In genomic region chr8:57320851-57321743, GRCm38 (mm10) we compare ENCODE assay signal across 9 mouse cellular contexts. TPM values are rescaled to one million over a fixed set of nuclear protein-coding genes. Genes with fewer than 3 reads are reported as not detected.
DNase-seq lines count a peak whose midpoint lies in the region; ATAC-seq and TF ChIP-seq lines count a peak whose summit lies in the region.
"Had no signal": no experiment of that assay in that cellular context is flagged by ENCODE, and none has a peak within 500 bp of the region (broad histone marks: within the 10 kb centered on the region; RNA-seq: fewer than 3 reads in every experiment).

Gene Hand2 (plus strand): TSS chr8:57320983.

- WGBS in limb, embryonic 12.5 days = under 1% methylated on average over 83 of the region's 83 CpGs
- WGBS in neural tube, embryonic 15.5 days = under 1% methylated on average over 75 of the region's 83 CpGs

- DNase-seq in cerebellum, postnatal 10 days = peak; percentile 36 to 52
- DNase-seq in cerebellum, postnatal 36 days = no peak
- DNase-seq in brain, embryonic 14.5 days (ENCODE audit: low read depth) = peak; percentile 57
- peak; percentile 87 to 89 for DNase-seq in heart, adult 9 months (ENCODE audit: low spot score in 2 of 2)
- DNase-seq in left cerebral cortex, postnatal 14 days (ENCODE audit: low spot score in 2 of 2) = no peak
- DNase-seq in adipocyte (ENCODE audit: low spot score) = no peak

- H3K27me3 ChIP-seq in limb, embryonic 12.5 days = peaks cover 29% of the 10 kb centered on the region
- peaks cover 92% of the 10 kb centered on the region for H3K27me3 ChIP-seq in neural tube, embryonic 15.5 days (replicated peaks)

- peak; percentile 44; the same call in 1 of the 2 replicates for ATAC-seq in limb, embryonic 12.5 days (ENCODE audit: insufficient number of reproducible peaks, insufficient read depth, low FRiP score, low TSS enrichment, low read depth)
- ATAC-seq in neural tube, embryonic 15.5 days (ENCODE audit: low FRiP score) = peak; percentile 42; the same call in 1 of the 2 replicates

- no peak for TF ChIP-seq CTCF in brain, embryonic 14.5 days (IDR thresholded peaks at IDR 0.05; ENCODE audit: borderline replicate concordance, extremely low read depth, insufficient read depth, insufficient read length)

- H3K9ac ChIP-seq in limb, embryonic 12.5 days (replicated peaks) = peak within 1 kb of the TSS; percentile 100
- H3K9ac ChIP-seq in neural tube, embryonic 15.5 days (replicated peaks) = no peak within 1 kb of the TSS

- peak within 1 kb of the TSS; percentile 86 for H3K4me3 ChIP-seq in limb, embryonic 12.5 days (replicated peaks)
- peak within 1 kb of the TSS; percentile 30 for H3K4me3 ChIP-seq in neural tube, embryonic 15.5 days (replicated peaks)

- H3K4me2 ChIP-seq in limb, embryonic 12.5 days = peak within 1 kb of the TSS; percentile 74
- H3K4me2 ChIP-seq in neural tube, embryonic 15.5 days = peak within 1 kb of the TSS; percentile 55

- intact Hi-C loops in left cerebral cortex, postnatal 14 days (cut with DNase I) = loop anchor here (5.0 kb wide), 1 partner anchor 699 kb away; no protein-coding TSS in a partner anchor

- peaks cover 17% of the 10 kb centered on the region; the same call in 1 of the 2 replicates for H3K36me3 ChIP-seq in limb, embryonic 12.5 days
- no peaks in the 10 kb centered on the region for H3K36me3 ChIP-seq in neural tube, embryonic 15.5 days

- H3K4me1 ChIP-seq in limb, embryonic 12.5 days (replicated peaks) = peaks cover 16% of the 10 kb centered on the region
- peaks cover 16% of the 10 kb centered on the region for H3K4me1 ChIP-seq in neural tube, embryonic 15.5 days

- H3K9me3 ChIP-seq in limb, embryonic 12.5 days = no peaks in the 10 kb centered on the region
- H3K9me3 ChIP-seq in neural tube, embryonic 15.5 days (replicated peaks) = no peaks in the 10 kb centered on the region

- peak within 1 kb of the TSS; percentile 99 for H3K27ac ChIP-seq in limb, embryonic 12.5 days
- H3K27ac ChIP-seq in neural tube, embryonic 15.5 days (replicated peaks) = no peak within 1 kb of the TSS

- no peak for TF ChIP-seq POLR2A in brain, embryonic 14.5 days (IDR thresholded peaks at IDR 0.05; ENCODE audit: borderline replicate concordance, extremely low read depth, insufficient read depth, insufficient read length, poor library complexity, severe bottlenecking)

RNA-seq across cellular contexts. Expression of gene Hand2, which starts in this region (rescaled TPM):
- polyA plus RNA-seq in brain, embryonic 14.5 days (2012; rRNA removed) = 0.07 and 0.29 TPM in 2 replicates
- 19.6 and 23.7 TPM in 2 replicates for polyA plus RNA-seq in limb, embryonic 12.5 days (2016; fragmentation: Nextera tagmentation; extraction: Ambion mirVana)
- polyA plus RNA-seq in neural tube, embryonic 15.5 days (2015; fragmentation: Nextera tagmentation; extraction: Ambion mirVana) = 1.0 TPM in 1 of 2 replicates, not detected in the other
- not detected for total RNA-seq in left cerebral cortex, postnatal 14 days (2021)
- polyA plus RNA-seq: cortical plate, adult 2 months had no signal

Comparison
In these comparisons a context has a peak if more than half of its experiments do, and no peak if none do; other contexts are left out.
1. RNA of gene Hand2 (polyA plus RNA-seq): 19.6 to 23.7 TPM in limb, embryonic 12.5 days; 0.07 to 0.29 TPM in brain, embryonic 14.5 days and 1.0 TPM in neural tube, embryonic 15.5 days; every median in the first group is over 10 times any median in the second.
2. DNase-seq: peak in cerebellum, postnatal 10 days (2 of 2) and heart, adult 9 months (2 of 2); none in cerebellum, postnatal 36 days (0 of 2), left cerebral cortex, postnatal 14 days (0 of 2) and adipocyte (single experiment).
3. Peak in DNase-seq in brain, embryonic 14.5 days; RNA of the gene not detected or under 1 TPM.